Mouse (Mus musculus) thymus, postnatal 4 days (tissue): ENCODE measurements at regions not wholly inside any gene's neighbourhood (a gene's known extent, or its start where the extent isn't known, plus 50 kb on each side); places are given as distances from the start of the nearest gene placed in this dataset.

ENCODE experiments used
- DNase-seq: peaks from one replicate; pipeline ENCODE4 v3.0.0; 2021

- DNase-seq, result no peak
These were observed 326.2 kb upstream of the Fam241a start for GRCm38 (mm10) chr3:128222344-128222743.

- no peak for DNase-seq
These were observed 325.5 kb upstream of the Fam241a start for GRCm38 (mm10) chr3:128221625-128222024.

- no peak for DNase-seq
These were observed 324.8 kb upstream of the Fam241a start for GRCm38 (mm10) chr3:128220776-128221550.

GRCm38 (mm10) chr3:128217765-128218415 is 321.8 kb upstream of the Fam241a start:
- DNase-seq, result no peak

GRCm38 (mm10) chr3:128212256-128212655 is 316.1 kb upstream of the Fam241a start:
- no peak for DNase-seq

GRCm38 (mm10) chr3:128210591-128210990 is 314.5 kb upstream of the Fam241a start:
- no peak for DNase-seq

- DNase-seq, result no peak
These were observed 310.8 kb upstream of the Fam241a start for GRCm38 (mm10) chr3:128206948-128207347.

- no peak for DNase-seq
These were observed 310.4 kb upstream of the Fam241a start for GRCm38 (mm10) chr3:128206483-128206882.

- DNase-seq, result no peak
These were observed 304.6 kb upstream of the Fam241a start for GRCm38 (mm10) chr3:128200574-128201235.

GRCm38 (mm10) chr3:128199466-128199865 is 303.3 kb upstream of the Fam241a start:
- no peak for DNase-seq

GRCm38 (mm10) chr3:128192046-128192800 is 296.1 kb upstream of the Fam241a start:
- DNase-seq, result no peak

GRCm38 (mm10) chr3:128187330-128188044 is 291.4 kb upstream of the Fam241a start:
- DNase-seq, result no peak

- DNase-seq, result no peak
These were observed 290.2 kb upstream of the Fam241a start for GRCm38 (mm10) chr3:128186278-128186677.

- DNase-seq, result no peak
These were observed 285.2 kb upstream of the Fam241a start for GRCm38 (mm10) chr3:128181221-128181908.

GRCm38 (mm10) chr3:128149216-128149615 is 253.1 kb upstream of the Fam241a start:
- no peak for DNase-seq

- DNase-seq, result no peak
These were observed 249.2 kb upstream of the Fam241a start for GRCm38 (mm10) chr3:128145329-128145728.

GRCm38 (mm10) chr3:128127836-128128235 is 231.7 kb upstream of the Fam241a start:
- DNase-seq, result no peak

- no peak for DNase-seq
These were observed 230.5 kb upstream of the Fam241a start for GRCm38 (mm10) chr3:128126664-128127063.

GRCm38 (mm10) chr3:128122111-128122510 is 226.0 kb upstream of the Fam241a start:
- DNase-seq, result peak; percentile 70

- DNase-seq, result no peak
These were observed 224.7 kb upstream of the Fam241a start for GRCm38 (mm10) chr3:128120647-128121440.

GRCm38 (mm10) chr3:128113209-128113608 is 217.1 kb upstream of the Fam241a start:
- no peak for DNase-seq
